Mouse (Mus musculus) E14TG2a.4 (cell line): Measurements from ENCODE around the gene Cort.
A peak's percentile ranks its signal among the peaks of the same experiment; 100 is the strongest.

Experiments used
- H3K27me3 ChIP-seq: 2 replicates; pipeline ENCODE4 v1.6.1; 2014; ENCODE audit warnings: low read length, control low read depth; ENCODE audit not compliant: insufficient read depth
- H3K36me3 ChIP-seq: 2 replicates; pipeline ENCODE4 v1.6.1; 2014; ENCODE audit warnings: low read length, control low read depth; ENCODE audit not compliant: insufficient read depth
- H3K4me1 ChIP-seq: replicated peaks from 2 replicates; pipeline ENCODE4 v1.6.1; 2014; ENCODE audit warnings: low read depth, low read length, control low read depth
- H3K4me3 ChIP-seq: replicated peaks from 2 replicates; pipeline ENCODE4 v1.5.1; 2014; ENCODE audit warnings: mild to moderate bottlenecking, low read length
- H3K9me3 ChIP-seq: 2 replicates; pipeline ENCODE4 v1.6.1; 2014; ENCODE audit warnings: low read length, control low read depth
- CTCF ChIP-seq: conservative IDR thresholded peaks from 2 replicates; pipeline ENCODE4 v1.5.1; 2014; ENCODE audit warnings: low read length
- NANOG ChIP-seq: IDR thresholded peaks from 2 replicates; pipeline ENCODE4 v1.6.1; 2014; ENCODE audit warnings: borderline replicate concordance, low read length, mixed read lengths
- POU5F1 ChIP-seq: IDR thresholded peaks from 2 replicates; pipeline ENCODE4 v1.6.1; 2014; ENCODE audit warnings: low read length, borderline replicate concordance

Gene Cort

GRCm38 (mm10) chr4:149099369-149100017, 27.1 kb downstream of the Cort start, which contains the start of gene Pex14:
TSS of gene Pex14 (minus strand) at chr4:149099876.
- no peak for TF ChIP-seq POU5F1
- no peak for TF ChIP-seq NANOG
- TF ChIP-seq CTCF = no peak
- Histone ChIP-seq H3K27me3 (no peaks in the 10 kb centered on the region), H3K36me3 (no peaks in the 10 kb centered on the region), H3K4me1 (peaks cover 30% of the 10 kb centered on the region), H3K9me3 (no peaks in the 10 kb centered on the region), H3K4me3 (peak within 1 kb of the TSS; percentile 100)

GRCm38 (mm10) chr4:149098571-149098970, 28.0 kb downstream of the Cort start:
- TF ChIP-seq POU5F1 = no peak
- Histone ChIP-seq H3K4me3 (peak overlapping the region; percentile 100), H3K36me3 (peaks cover 8% of the 10 kb centered on the region), H3K27me3 (no peaks in the 10 kb centered on the region), H3K4me1 (peaks cover 33% of the 10 kb centered on the region), H3K9me3 (no peaks in the 10 kb centered on the region)

GRCm38 (mm10) chr4:149097956-149098355, 28.6 kb downstream of the Cort start:
- no peaks in the 10 kb centered on the region for H3K9me3 ChIP-seq
- TF ChIP-seq NANOG = no peak
- TF ChIP-seq POU5F1 = no peak
- no peak for TF ChIP-seq CTCF
- peaks cover 33% of the 10 kb centered on the region for H3K4me1 ChIP-seq
- peak overlapping the region; percentile 100 for H3K4me3 ChIP-seq
- peaks cover 13% of the 10 kb centered on the region for H3K36me3 ChIP-seq
- H3K27me3 ChIP-seq = no peaks in the 10 kb centered on the region

- H3K36me3 ChIP-seq = peaks cover 16% of the 10 kb centered on the region
- H3K27me3 ChIP-seq = no peaks in the 10 kb centered on the region
- no peak for TF ChIP-seq POU5F1
- no peak overlapping the region for H3K4me3 ChIP-seq
- peaks cover 16% of the 10 kb centered on the region for H3K4me1 ChIP-seq
- H3K9me3 ChIP-seq = no peaks in the 10 kb centered on the region
Observed at GRCm38 (mm10) chr4:149091364-149091763, 35.2 kb downstream of the Cort start.

GRCm38 (mm10) chr4:149085381-149085780, 41.2 kb downstream of the Cort start:
- TF ChIP-seq POU5F1 (no peak), NANOG (no peak), CTCF (no peak)
- H3K27me3 ChIP-seq = no peaks in the 10 kb centered on the region
- peaks cover 7% of the 10 kb centered on the region; the same call in 1 of the 2 replicates for H3K36me3 ChIP-seq
- H3K4me3 ChIP-seq = no peak overlapping the region
- no peaks in the 10 kb centered on the region for H3K9me3 ChIP-seq
- peaks cover 47% of the 10 kb centered on the region for H3K4me1 ChIP-seq

- Histone ChIP-seq H3K4me1 (peaks cover 73% of the 10 kb centered on the region), H3K27me3 (no peaks in the 10 kb centered on the region), H3K9me3 (no peaks in the 10 kb centered on the region), H3K36me3 (peaks cover 9% of the 10 kb centered on the region; the same call in 1 of the 2 replicates), H3K4me3 (peak overlapping the region; percentile 50)
- no peak for TF ChIP-seq CTCF
- no peak for TF ChIP-seq NANOG
- TF ChIP-seq POU5F1 = no peak
Observed at GRCm38 (mm10) chr4:149081528-149081927, 45.0 kb downstream of the Cort start.

GRCm38 (mm10) chr4:149080111-149080510, 46.5 kb downstream of the Cort start:
- Histone ChIP-seq H3K4me1 (peaks cover 78% of the 10 kb centered on the region), H3K36me3 (peaks cover 17% of the 10 kb centered on the region), H3K4me3 (no peak overlapping the region), H3K9me3 (no peaks in the 10 kb centered on the region), H3K27me3 (no peaks in the 10 kb centered on the region)
- TF ChIP-seq CTCF (no peak), POU5F1 (no peak), NANOG (no peak)

- no peak for TF ChIP-seq NANOG
Observed at GRCm38 (mm10) chr4:149079629-149080028, 46.9 kb downstream of the Cort start.

GRCm38 (mm10) chr4:149078261-149078660, 48.3 kb downstream of the Cort start:
- H3K9me3 ChIP-seq = no peaks in the 10 kb centered on the region
- H3K27me3 ChIP-seq = no peaks in the 10 kb centered on the region
- peaks cover 78% of the 10 kb centered on the region for H3K4me1 ChIP-seq
- peaks cover 21% of the 10 kb centered on the region for H3K36me3 ChIP-seq
- TF ChIP-seq CTCF (no peak), NANOG (no peak), POU5F1 (no peak)
- no peak overlapping the region for H3K4me3 ChIP-seq

More at GRCm38 (mm10) chr4:149079629-149080028, 46.9 kb downstream of the Cort start:
- no peaks in the 10 kb centered on the region for H3K9me3 ChIP-seq
- H3K4me1 ChIP-seq = peaks cover 78% of the 10 kb centered on the region
- H3K27me3 ChIP-seq = no peaks in the 10 kb centered on the region
- no peak overlapping the region for H3K4me3 ChIP-seq
- H3K36me3 ChIP-seq = peaks cover 22% of the 10 kb centered on the region
